Mouse (Mus musculus) testis, adult 2 months (tissue): Measurements from ENCODE around the gene Foxo3.

Experiments
- CTCF ChIP-seq: fragments of 200-500 bp; IDR thresholded peaks from 2 replicates; pipeline ENCODE4 v1.5.1; 2012; ENCODE audit warnings: low read depth, mild to moderate bottlenecking, inconsistent platforms, low read length, moderate library complexity; ENCODE audit not compliant: control insufficient read depth, insufficient read depth, insufficient replicate concordance
- POLR2A ChIP-seq: fragments of 200-500 bp; IDR thresholded peaks from 2 replicates; pipeline ENCODE4 v1.6.1; 2012; ENCODE audit warnings: low read depth, mild to moderate bottlenecking, inconsistent platforms, low read length, moderate library complexity; ENCODE audit not compliant: control insufficient read depth

DNA sequence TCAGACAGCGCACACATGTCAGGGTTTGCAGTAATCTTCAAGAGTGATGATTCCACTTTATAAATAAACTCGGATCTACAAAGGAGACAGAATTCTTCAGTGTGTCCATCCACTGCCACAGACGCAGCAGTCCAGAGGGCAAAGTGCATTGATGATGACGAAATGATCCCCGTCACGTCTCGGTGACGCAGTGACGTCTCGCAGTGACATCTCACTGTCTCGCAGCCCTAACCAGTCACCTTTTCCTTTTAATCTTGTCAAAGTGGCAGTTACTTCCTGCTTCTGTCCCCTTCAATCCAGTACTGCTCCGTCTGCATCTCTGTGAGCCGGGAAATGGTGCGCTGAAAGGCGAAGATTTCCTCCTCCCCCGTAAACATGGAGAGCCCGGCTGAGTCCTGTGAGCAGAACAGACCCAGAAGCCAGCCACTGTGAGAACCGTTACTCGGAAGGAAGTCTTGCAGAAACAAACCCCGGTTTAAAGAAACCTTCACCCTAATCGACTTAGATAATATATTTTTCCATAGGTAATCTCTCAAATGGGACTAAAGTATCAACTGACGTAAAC, 36.7 kb upstream of the Foxo3 start:
- no peak for TF ChIP-seq CTCF
- TF ChIP-seq POLR2A = no peak
